Mouse (Mus musculus) thymus, postnatal 0 days (tissue): Measurements from ENCODE around the gene Astn2. TPM values are rescaled to one million over a fixed set of nuclear protein-coding genes. Genes with fewer than 3 reads are reported as not detected.

Experiments used
- DNase-seq: peaks from one replicate; pipeline ENCODE4 v3.0.0-alpha.2; 2015; ENCODE audit warnings: low spot score
- polyA plus RNA-seq: library from polyadenylated mRNA; unstranded; fragments of >200 nt; fragmentation: Nextera tagmentation; extraction: Ambion mirVana; gene quantifications from 2 replicates; pipeline ENCODE4 v1.2.1, GENCODE M21; 2015

Gene Astn2
- polyA plus RNA-seq, 1 experiment from 2014 or later = 0.20 TPM

- no peak for DNase-seq
Observed at GRCm38 (mm10) chr4:65762116-65762515, 642.3 kb downstream of the Astn2 start.

GRCm38 (mm10) chr4:65761658-65762057 lies 642.8 kb downstream of the Astn2 start:
- no peak for DNase-seq

GRCm38 (mm10) chr4:65758875-65759201 lies 645.6 kb downstream of the Astn2 start:
- DNase-seq = no peak

- DNase-seq = no peak
Observed at GRCm38 (mm10) chr4:65758174-65758874, 646.1 kb downstream of the Astn2 start.

GRCm38 (mm10) chr4:65752941-65753340 lies 651.5 kb downstream of the Astn2 start:
- no peak for DNase-seq

- DNase-seq = no peak
Observed at GRCm38 (mm10) chr4:65744788-65745187, 659.6 kb downstream of the Astn2 start.

GRCm38 (mm10) chr4:65744088-65744610 lies 660.3 kb downstream of the Astn2 start:
- DNase-seq = no peak

- no peak for DNase-seq
Observed at GRCm38 (mm10) chr4:65743160-65743691, 661.2 kb downstream of the Astn2 start.

GRCm38 (mm10) chr4:65724414-65724813 lies 680.0 kb downstream of the Astn2 start:
- DNase-seq = no peak

- no peak for DNase-seq
Observed at GRCm38 (mm10) chr4:65719610-65720009, 684.8 kb downstream of the Astn2 start.

- no peak for DNase-seq
Observed at GRCm38 (mm10) chr4:65717899-65718298, 686.5 kb downstream of the Astn2 start.

GRCm38 (mm10) chr4:65716086-65716485 lies 688.3 kb downstream of the Astn2 start:
- no peak for DNase-seq

- no peak for DNase-seq
Observed at GRCm38 (mm10) chr4:65711678-65712077, 692.7 kb downstream of the Astn2 start.

GRCm38 (mm10) chr4:65710623-65711022 lies 693.8 kb downstream of the Astn2 start:
- DNase-seq = no peak

- no peak for DNase-seq
Observed at GRCm38 (mm10) chr4:65701848-65702247, 702.6 kb downstream of the Astn2 start.

- no peak for DNase-seq
Observed at GRCm38 (mm10) chr4:65699743-65700361, 704.6 kb downstream of the Astn2 start.

GRCm38 (mm10) chr4:65695241-65695640 lies 709.2 kb downstream of the Astn2 start:
- DNase-seq = no peak

- DNase-seq = no peak
Observed at GRCm38 (mm10) chr4:65694011-65694410, 710.4 kb downstream of the Astn2 start.

- no peak for DNase-seq
Observed at GRCm38 (mm10) chr4:65687006-65687723, 717.2 kb downstream of the Astn2 start.

- no peak for DNase-seq
Observed at GRCm38 (mm10) chr4:65686258-65687005, 718.0 kb downstream of the Astn2 start.

GRCm38 (mm10) chr4:65684401-65684800 lies 720.0 kb downstream of the Astn2 start:
- DNase-seq = no peak
